Mouse (Mus musculus) megakaryocyte-erythroid progenitor cell, adult 5-6 weeks (primary cell): ENCODE data around the gene Ost4. TPM values are rescaled to one million over a fixed set of nuclear protein-coding genes. Genes with fewer than 3 reads are reported as not detected.

Experiments used
- ATAC-seq: replicated peaks from 2 replicates; pipeline ENCODE4 v1.8.0; 2016; ENCODE audit warnings: mild to moderate bottlenecking, inconsistent platforms; ENCODE audit not compliant: severe bottlenecking, poor library complexity, low FRiP score, low TSS enrichment
- total RNA-seq, 2 experiments: library from RNA; stranded (forward) in 1 of 2; stranded (reverse) in 1 of 2; fragments of 200-1000, 215-1000 nt in 1 of 2; fragments of >200 nt in 1 of 2; fragmentation: Nextera tagmentation in 1 of 2; gene quantifications; 2 replicates each; pipeline ENCODE4 v1.2.3; 2014 to 2017

Gene Ost4
- total RNA-seq (2014; fragmentation: Nextera tagmentation) (270 and 300 TPM in 2 replicates), total RNA-seq (2017) (278 and 305 TPM in 2 replicates)

GRCm38 (mm10) chr5:30907413-30908059, at the start of gene Ost4:
Ost4 (minus strand) TSS chr5:30907788.
- ATAC-seq = peak; percentile 90

DNA sequence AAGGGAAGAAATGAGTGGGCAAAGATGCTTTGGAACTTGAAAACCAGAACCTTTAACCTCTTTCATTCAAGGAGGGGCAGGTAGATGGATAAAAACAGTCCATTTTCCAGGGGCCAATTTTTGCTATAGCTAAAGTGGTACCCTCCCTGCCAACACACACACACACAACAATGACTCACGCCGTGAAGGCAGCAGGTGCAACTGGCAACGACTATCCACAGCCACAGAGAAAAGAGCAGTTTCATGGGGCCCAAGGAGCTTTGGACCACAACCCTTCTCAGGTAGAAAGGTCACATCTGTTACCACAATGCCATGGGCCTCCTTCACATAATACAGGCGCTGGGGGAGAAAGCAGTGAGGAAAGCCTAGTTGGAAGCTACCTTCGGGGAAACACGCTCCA, 48.2 kb upstream of the Ost4 start:
- ATAC-seq = no peak

GRCm38 (mm10) chr5:30954556-30954955, 47.0 kb upstream of the Ost4 start:
- ATAC-seq = no peak

DNA sequence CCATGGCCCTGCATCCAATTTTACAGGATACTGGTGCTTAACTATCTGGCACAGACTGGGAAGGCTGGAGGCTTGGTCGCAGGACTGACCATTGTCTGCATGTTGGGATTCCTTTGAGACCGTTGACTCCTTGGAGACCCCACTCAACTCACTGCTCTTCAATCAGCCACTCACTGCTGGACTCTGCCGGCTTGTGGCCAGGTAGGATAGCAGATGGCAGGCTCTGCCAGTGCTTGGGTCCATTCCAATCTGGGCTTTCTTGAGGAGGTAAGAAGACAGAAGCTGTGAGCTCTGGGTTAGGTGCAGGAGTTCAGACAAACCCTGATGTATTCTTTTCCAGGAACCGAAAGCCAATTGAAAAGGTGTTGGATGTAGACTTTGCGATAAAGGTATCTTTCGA, 46.5 kb upstream of the Ost4 start:
- no peak for ATAC-seq

GRCm38 (mm10) chr5:30952551-30952950, 45.0 kb upstream of the Ost4 start:
- ATAC-seq = no peak

- no peak for ATAC-seq
Observed at GRCm38 (mm10) chr5:30951706-30952105, 44.1 kb upstream of the Ost4 start.

DNA sequence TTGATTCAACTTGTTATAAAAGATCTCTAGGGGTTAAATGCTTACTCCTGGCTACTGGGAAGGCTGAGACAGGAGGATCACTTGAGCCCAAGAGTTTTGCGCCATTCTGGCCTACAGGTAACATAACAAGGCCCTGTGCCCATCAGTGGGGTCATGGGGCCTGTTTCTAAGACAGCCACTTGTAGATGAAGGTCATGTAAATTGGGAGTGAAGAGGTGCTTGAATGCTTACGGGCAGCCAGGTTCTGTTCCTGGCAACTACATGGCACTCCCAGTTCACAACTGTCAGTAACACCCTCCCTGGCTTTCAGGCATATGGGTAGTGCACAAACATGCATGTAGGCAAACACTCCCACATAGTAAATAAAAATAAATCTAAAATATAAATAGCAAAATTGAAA, 43.3 kb upstream of the Ost4 start:
- ATAC-seq = no peak

DNA sequence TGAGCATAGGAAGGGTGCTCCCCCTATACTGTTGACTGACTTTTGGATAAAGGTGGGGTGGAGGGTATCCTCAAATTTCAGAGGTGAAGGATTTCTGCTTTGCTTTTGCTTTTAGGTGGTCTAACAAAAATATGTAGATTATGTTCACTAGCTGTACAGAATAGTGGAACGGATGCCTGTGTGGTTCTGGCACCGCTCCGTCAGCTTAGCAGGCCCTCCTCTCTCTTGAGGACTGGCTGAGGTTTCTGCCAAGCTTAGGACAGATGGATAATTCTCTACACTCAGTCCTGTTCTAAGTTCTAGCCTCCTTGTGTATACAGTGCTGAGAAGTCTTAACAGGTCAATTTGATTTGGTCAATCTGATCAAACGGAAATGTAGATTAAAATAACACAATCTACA, 42.9 kb upstream of the Ost4 start:
- no peak for ATAC-seq

- peak; percentile 79 for ATAC-seq
Observed at GRCm38 (mm10) chr5:30949654-30950326, 42.2 kb upstream of the Ost4 start.

DNA sequence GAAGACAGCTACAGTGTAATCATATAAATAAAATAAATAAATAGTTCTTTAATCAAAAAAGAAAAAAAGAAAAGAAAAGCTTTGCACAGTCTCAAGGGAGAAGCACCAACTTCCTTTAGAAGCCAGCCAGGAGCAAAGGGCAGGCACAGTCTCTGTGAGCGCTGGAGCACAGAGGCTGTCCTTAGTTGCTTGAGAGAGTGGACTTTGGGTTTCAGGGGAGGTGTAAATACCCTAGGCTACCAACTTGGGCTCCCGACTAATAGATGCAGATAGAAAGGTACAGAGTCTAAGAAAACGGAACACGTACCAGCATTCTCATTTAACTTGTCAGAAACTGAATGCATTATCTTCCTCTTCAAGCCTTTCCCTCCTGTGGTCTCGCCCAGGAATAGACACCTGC, 41.0 kb upstream of the Ost4 start:
- ATAC-seq = no peak

- peak; percentile 35 for ATAC-seq
Observed at GRCm38 (mm10) chr5:30944956-30945781, 37.6 kb upstream of the Ost4 start, which contains the start of gene Cgref1. Cgref1 (minus strand) TSS chr5:30945591.

- ATAC-seq = no peak
Observed at GRCm38 (mm10) chr5:30944344-30944743, 36.8 kb upstream of the Ost4 start.

DNA sequence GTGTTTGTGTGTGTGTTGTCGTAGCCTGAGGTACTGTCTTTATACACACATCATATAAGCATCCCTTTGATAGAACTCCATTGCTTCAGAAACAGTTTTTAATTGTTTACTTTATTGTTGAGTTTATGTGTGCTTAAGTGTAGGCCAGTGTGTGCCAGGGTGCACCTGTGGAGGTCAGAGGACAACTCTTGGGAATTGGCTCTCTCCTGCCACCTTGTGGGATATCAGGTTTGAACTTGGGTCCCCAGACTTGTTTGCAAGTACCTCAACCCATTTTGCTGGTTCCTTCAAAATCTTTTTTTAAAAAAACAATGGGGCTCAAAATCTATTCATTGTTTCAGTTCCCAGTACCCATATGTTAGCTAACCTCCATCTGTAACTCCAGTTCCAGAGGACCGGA, 35.4 kb upstream of the Ost4 start:
- no peak for ATAC-seq

DNA sequence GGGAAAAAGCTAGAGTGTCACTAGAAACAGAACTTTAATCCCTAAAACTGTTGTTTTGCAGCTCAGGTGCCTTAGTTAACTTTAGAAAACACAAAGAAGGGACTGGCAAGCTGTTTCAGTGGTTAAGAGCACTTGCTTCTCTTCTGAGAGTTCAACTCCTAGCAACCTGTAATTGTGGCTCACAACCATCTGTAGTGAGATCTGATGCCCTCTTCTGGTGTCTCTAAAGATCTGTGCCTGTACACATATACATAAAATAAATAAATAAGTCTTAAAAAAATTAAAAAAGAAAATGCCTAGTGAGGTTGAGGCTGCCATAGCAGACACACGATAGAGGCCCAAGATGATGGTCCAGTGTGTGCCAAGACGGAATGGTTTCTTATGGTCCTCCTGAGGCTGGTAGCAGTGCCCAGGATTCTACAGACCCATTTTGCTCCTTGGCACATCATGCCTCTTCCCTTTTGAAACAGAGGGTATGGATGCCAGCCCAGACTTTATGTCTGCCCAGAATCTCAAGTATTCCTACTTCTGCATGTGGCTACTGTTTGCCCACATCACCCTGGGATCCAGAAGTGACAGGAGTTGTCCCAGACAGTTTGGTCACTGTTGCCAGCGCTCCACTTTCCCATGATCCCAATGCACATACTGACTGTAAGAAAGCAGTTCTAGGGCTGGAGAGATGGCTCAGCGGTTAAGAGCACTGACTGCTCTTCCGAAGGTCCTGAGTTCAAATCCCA, 27.3 kb upstream of the Ost4 start:
- ATAC-seq = no peak

DNA sequence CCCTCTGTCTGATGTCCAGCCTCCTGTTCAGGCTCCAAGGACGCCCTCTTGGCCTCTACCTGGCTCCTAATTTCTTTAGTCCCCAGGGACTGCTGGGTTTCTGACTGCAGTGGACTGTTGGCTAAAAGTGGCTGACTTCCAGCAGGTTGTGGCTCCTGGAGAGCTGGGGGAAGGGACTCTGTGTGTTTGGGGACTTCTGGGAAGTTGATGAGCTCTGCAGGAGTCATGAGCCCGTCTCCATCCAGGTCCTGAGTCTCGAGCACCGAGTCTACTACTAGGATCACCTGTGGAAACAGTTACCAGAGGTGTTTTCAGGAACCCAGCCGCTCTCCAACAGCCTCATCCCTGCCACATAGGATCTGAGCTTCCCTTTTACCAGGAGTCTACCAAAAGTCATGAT, 26.1 kb upstream of the Ost4 start:
- ATAC-seq = no peak

GRCm38 (mm10) chr5:30931378-30931777, 23.8 kb upstream of the Ost4 start:
- no peak for ATAC-seq

- ATAC-seq = no peak
Observed at GRCm38 (mm10) chr5:30930846-30931245, 23.3 kb upstream of the Ost4 start.

- ATAC-seq = peak; percentile 64; the same call in 1 of the 2 replicates
Observed at GRCm38 (mm10) chr5:30930121-30930520, 22.5 kb upstream of the Ost4 start.

DNA sequence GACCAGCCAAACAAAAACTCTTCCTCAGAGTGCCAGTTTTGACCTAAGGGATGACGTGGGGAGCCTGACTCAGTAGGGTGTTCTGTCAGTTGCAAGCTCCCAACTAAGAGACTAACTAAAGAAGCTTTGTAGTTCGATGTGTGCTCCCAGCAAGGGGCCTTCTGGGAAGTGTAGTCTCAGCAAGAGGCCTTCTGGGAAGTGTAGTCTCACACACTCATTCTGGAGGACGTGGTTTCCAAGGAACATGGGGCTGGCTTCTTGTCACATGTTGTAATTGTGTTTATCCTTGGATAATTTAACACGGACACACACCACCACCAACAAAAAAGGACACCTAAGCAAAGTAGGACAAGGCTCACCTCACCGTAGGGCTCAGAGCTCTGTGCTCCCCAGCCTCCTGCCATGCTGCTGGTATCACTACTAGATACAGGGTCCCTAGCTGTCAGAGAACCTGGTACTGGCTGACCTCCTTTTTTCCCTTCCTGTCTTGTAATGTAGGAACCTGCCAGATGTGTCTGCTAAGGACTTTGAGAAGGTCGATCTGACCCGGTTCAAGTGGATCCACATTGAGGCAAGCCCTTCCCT, 20.4 kb upstream of the Ost4 start:
- ATAC-seq = no peak
